In genomic region chr14:77783217-77783616, GRCm38 (mm10) we compare ENCODE assay signal across 8 mouse cellular contexts.
DNase-seq lines count a peak whose midpoint lies in the region; ATAC-seq and TF ChIP-seq lines count a peak whose summit lies in the region.
"Had no signal": no experiment of that assay in that cellular context is flagged by ENCODE, and none has a peak within 500 bp of the region (broad histone marks: within the 10 kb centered on the region; RNA-seq: fewer than 3 reads in every experiment).

No protein-coding gene starts in this region.

- no peaks in the 10 kb centered on the region for H3K27me3 ChIP-seq in kidney, adult 2 months (replicated peaks; ENCODE audit: control insufficient read depth, insufficient read depth, low read length)
- H3K27me3 ChIP-seq in kidney, embryonic 16.5 days (ENCODE audit: insufficient read depth, low read length): no peaks in the 10 kb centered on the region
- H3K27me3 ChIP-seq: forebrain, embryonic 13.5 days had no signal

- no peak overlapping the region for H3K4me3 ChIP-seq in kidney, adult 2 months (ENCODE audit: insufficient read depth, low read depth, low read length)
- no peak overlapping the region for H3K4me3 ChIP-seq in kidney, embryonic 16.5 days (ENCODE audit: low read length)
- H3K4me3 ChIP-seq: forebrain, embryonic 13.5 days had no signal

- peak; percentile 44 for TF ChIP-seq CTCF in kidney, adult 2 months (conservative IDR thresholded peaks at IDR 0.05; ENCODE audit: insufficient read depth, insufficient read length, low read depth, low read length)

- no peaks in the 10 kb centered on the region for H3K9me3 ChIP-seq in kidney, embryonic 16.5 days (ENCODE audit: low read length)

- H3K4me1 ChIP-seq in kidney, adult 2 months (ENCODE audit: control insufficient read depth, insufficient read depth, low read length): no peaks in the 10 kb centered on the region
- no peaks in the 10 kb centered on the region for H3K4me1 ChIP-seq in kidney, embryonic 16.5 days (ENCODE audit: insufficient read depth, low read length)
- H3K4me1 ChIP-seq: forebrain, embryonic 13.5 days had no signal

- ATAC-seq in kidney, embryonic 16.5 days (ENCODE audit: low FRiP score, low TSS enrichment): no peak
- peak; percentile 37 for ATAC-seq in CD4-positive, CD25-positive, alpha-beta regulatory T cell, adult 4 months
- ATAC-seq: forebrain, embryonic 13.5 days had no signal

- H3K36me3 ChIP-seq in kidney, adult 2 months (ENCODE audit: control insufficient read depth, insufficient read depth, low read length): no peaks in the 10 kb centered on the region
- no peaks in the 10 kb centered on the region for H3K36me3 ChIP-seq in kidney, embryonic 16.5 days (ENCODE audit: insufficient read depth, low read length)

- no peak for TF ChIP-seq POLR2A in kidney, adult 2 months (IDR thresholded peaks at IDR 0.05; ENCODE audit: low read depth, low read length)

- no peak overlapping the region for H3K4me2 ChIP-seq in kidney, embryonic 16.5 days (replicated peaks; ENCODE audit: low read depth, low read length)
- H3K4me2 ChIP-seq: forebrain, embryonic 13.5 days had no signal

- no peak overlapping the region for H3K9ac ChIP-seq in kidney, embryonic 16.5 days (replicated peaks; ENCODE audit: low read length)
- H3K9ac ChIP-seq: forebrain, embryonic 13.5 days had no signal

- no peak overlapping the region for H3K27ac ChIP-seq in kidney, adult 2 months (ENCODE audit: insufficient read depth, low read depth, low read length)
- no peak overlapping the region for H3K27ac ChIP-seq in kidney, embryonic 16.5 days (ENCODE audit: low read length)
- H3K27ac ChIP-seq: forebrain, embryonic 13.5 days had no signal

- no peak for DNase-seq in kidney, adult 2 months
- peak; percentile 39 for DNase-seq in ZHBTc4 (ENCODE audit: low read depth, low spot score)
- peak; percentile 76 for DNase-seq in naive thymus-derived CD4-positive, alpha-beta T cell, adult 2 months (ENCODE audit: low read depth)
- DNase-seq in layer of hippocampus, postnatal 14 days (ENCODE audit: low spot score in 2 of 2): no peak
- no peak for DNase-seq in urinary bladder, postnatal 25 days (ENCODE audit: low spot score)

Comparison
In these comparisons a context has a peak if more than half of its experiments do, and no peak if none do; other contexts are left out.
1. DNase-seq: peak in ZHBTc4 (single experiment) and naive thymus-derived CD4-positive, alpha-beta T cell, adult 2 months (single experiment); none in kidney, adult 2 months (single experiment), layer of hippocampus, postnatal 14 days (0 of 2) and urinary bladder, postnatal 25 days (single experiment).